Mouse (Mus musculus): ENCODE measurements at regions not wholly inside any gene's neighbourhood (a gene's known extent, or its start where the extent isn't known, plus 50 kb on each side); places are given as distances from the start of the nearest gene placed in this dataset.

DNA sequence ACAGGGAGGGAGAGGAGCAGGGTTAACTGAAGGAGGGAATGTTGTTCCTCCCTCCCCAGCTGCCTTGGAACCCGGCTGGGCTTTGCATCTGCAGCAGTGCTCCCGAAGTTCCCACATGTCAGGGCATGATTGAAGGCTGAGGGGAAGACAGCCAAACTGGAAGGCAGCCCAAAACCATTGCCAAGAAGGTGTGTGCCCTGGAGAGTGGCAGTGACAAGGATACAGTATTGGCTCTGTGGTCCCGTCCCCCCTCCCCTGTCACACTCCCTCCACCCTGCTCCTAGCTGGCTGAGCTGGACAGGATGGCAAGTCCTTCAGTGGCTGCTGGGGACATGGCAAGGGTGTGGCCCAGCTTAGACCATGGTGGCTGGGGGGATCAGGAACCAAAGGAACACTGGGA, 79.1 kb downstream of the Cyp26b1 start:
- no peak for ATAC-seq (ENCODE audit: low TSS enrichment)

DNA sequence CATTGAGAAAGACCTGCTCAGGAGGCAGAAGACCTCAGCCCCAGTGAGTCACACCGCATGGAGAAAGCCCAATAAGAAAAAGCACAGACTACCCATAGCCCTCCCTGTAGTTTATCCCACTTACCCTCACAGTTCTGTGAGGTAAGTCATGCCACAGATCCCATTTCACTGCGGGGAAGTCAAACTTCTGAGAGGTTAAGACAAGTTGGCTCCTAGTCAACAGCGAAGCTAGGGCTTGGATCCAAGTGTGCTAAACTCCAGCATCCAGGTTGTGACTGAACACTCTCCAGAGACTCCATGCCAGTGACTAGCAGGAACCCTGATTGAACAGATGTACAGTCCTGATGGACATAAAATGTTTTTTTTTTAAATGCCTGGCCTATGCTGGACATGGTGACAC, 85.1 kb downstream of the Cyp26b1 start:
- no peak for ATAC-seq (ENCODE audit: low TSS enrichment)

DNA sequence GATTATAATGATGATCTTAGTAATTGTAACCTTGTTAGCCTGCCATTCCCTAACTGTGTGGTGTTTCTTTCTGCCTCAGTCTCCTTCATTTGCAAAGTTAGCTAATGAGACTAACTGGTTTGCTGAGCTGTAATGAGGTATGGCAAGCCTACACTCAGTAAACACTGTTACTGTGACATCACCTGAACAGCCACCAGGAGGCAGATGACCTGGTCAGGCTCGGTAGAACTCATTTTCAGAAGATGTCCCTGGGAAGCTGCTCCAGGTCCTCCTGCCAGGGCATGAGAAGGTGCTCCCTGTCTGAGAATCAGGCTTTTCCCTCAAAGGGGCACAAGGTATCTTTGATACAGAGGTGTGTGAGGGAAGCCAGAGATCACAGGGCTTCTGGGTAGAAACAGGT, 87.0 kb downstream of the Cyp26b1 start:
- ATAC-seq (ENCODE audit: low TSS enrichment), result no peak

DNA sequence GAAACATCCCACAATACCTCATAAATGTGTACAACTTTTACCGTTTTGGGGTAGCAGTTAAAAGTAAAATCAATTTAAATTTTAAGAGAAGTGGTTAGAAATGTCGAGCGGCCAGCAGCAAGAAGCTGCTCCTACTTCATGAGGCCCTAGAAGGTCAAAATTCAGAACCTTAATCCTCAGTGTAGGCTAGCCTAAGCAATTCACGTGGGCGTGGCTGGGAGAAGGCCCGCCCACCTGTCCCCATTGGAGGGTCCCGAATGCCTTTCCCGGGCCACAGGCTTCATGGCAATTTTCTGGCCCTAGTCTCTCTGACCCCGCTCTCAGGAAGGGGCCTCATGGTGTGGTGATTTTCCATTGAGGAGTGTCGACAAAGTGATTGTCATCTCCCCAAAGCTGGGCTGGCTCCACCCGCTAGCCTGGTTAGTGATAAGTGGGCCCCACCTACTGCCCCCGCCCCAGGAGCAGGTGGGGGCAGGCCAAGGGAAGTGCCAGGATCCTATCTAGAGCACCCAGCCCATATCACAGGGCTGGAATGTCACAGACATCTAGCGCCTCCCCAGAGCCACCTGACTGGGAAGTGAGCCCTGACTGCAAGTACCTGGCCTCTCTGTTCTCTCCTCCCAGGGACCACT, 93.3 kb downstream of the Cyp26b1 start:
- ATAC-seq (ENCODE audit: low TSS enrichment), result no peak

DNA sequence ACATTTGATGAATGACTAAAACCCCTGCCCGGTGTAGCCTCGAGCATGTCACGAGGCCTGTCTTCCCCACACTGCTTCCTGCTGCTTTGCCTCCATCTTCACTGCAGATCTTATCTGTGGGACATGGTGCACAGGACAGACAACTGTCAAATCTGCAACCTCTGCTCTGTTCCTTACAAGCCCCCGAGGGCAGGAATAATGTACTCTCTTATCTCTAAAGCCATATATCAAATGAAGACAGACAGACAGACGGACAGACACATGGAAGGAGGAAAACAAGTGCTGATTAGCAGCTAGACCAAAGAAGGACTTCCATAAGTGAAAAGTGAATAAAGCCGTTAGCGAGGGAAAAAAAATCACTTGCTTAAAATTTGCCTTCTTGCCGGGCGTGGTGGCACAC, 95.6 kb downstream of the Cyp26b1 start:
- no peak for ATAC-seq (ENCODE audit: low TSS enrichment)

DNA sequence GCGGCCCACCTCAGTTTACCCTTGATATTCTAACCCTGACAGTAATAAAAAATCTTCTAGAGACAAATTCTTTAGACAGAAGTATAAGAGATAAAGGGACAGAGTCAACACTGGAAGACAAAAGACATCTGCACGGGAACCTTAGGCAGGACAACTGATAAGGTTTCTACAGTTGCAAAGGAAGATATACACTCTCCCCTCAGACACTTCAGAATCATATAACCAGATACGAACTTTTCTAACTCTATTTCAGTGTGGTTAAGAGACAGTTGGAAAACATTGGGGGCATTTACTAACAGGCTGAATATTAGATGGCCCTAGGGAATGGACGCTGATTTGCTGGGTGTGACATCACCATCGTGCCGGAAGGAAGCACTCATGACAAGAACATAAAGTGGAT, 100.0 kb downstream of the Cyp26b1 start:
- ATAC-seq (ENCODE audit: low TSS enrichment), result no peak

DNA sequence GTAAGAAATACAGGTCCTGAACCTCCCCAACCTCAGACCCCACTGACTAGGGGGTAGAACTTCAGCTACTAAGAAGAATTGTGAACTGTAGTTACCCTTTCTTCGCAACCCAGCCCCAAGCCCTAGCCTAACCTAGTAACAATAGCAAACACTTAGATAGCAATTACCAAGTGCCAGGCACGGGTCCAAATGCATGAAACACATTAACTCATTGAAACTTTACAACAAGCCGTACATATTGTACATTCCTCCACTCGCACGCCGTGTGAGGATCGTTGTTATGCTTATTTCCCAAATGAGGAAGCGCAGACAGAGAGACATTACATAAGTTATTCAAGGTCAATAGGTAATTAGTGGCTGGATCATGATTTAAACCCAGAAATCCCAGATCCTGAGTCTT, 100.5 kb downstream of the Cyp26b1 start:
- ATAC-seq (ENCODE audit: low TSS enrichment), result no peak

DNA sequence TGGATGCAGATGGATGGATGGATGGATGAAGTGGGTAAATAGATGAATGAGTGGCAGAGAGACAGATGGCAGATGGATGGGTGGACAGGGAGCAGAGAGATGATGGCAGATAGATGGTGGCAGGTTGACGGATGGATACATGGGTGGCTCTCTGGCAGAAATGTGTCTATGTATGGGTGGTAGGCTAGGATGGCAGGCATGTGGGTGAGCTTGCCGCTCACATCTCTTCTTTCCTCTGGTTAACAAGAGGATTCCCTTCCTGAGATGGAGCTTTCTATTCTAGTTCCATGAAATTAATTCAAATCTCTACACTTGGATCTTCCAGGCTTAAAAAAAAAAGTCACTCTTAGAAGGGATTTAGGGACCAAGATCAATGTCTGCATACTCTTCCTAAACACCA, 101.1 kb downstream of the Cyp26b1 start:
- ATAC-seq (ENCODE audit: low TSS enrichment), result peak; percentile 91

DNA sequence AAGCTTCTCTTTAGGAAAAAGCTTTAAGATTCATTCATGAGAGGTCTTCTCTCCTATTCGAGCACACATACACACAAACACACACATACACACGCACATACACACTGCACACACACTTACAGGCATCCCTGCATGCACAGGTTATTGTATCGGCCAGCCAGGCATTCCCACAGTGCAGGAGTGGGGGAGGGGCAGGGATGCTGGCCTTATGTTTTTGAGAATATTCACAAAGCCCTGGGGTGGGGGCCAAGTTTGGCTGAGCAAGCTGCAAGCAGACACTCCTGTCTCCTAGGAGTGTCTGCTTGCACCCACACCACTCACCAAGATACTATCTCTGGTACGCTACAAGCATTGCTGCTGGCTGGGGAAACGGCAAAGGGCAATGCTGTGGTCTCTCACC, 102.6 kb downstream of the Cyp26b1 start:
- no peak for ATAC-seq (ENCODE audit: low TSS enrichment)

DNA sequence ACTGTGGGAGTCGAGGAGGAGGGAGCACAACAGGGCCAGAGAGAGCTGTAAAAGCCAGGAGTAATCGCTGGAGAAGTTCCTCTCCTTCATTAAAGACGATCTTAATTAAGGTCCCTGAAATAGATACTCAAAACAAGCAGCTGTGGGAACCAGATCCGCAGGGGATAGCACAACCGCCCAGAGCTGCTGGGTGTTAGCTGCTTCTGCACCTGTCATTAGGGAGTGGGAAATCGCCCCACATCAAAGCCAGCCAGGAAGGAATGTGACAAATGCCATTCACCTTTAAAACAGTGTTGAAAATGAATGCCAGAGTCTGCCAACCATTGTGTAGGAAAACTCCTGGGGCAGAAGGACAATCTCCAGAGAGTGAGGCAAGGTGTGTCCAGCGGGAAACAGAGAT, 112.5 kb downstream of the Cyp26b1 start:
- ATAC-seq (ENCODE audit: low TSS enrichment), result no peak

DNA sequence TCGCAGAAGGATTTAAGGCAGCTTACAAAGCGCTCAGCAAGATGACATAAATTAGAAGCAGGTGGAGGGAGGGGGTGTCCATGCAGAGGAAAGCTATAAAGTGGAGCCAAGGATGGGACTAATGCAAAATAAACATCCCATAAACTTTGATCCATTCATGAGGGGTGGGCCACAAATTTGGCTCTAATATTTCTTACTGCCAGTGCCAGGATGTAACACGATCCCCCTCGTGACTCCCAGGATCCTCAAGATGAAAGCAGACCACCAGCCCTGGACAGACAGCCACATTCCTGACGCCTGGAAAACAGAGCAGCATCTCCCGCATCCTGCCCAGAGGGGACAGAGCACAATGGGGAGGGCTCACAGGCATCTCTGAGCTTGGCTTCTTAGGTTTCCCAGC, 116.6 kb downstream of the Cyp26b1 start:
- no peak for ATAC-seq (ENCODE audit: low TSS enrichment)

DNA sequence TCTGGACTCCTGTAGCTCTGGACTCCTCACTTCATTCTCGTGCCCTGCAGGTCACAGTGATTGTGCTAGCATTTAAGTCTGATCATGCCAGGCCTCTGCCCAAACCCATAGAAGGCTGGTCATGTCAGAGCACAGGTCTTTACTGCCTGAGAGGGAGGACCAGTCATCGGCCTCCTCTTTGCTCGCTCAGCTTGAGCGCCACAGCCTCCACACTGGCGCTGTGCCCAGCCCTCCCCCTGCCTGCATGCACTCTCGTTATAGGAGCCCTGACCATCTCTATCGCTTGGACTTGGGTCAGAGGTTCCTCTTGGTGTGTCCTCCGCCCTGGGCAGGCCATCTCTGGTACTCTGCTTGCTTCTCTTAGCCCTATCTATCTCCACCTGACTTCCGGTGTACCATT, 117.2 kb downstream of the Cyp26b1 start:
- no peak for ATAC-seq (ENCODE audit: low TSS enrichment)

DNA sequence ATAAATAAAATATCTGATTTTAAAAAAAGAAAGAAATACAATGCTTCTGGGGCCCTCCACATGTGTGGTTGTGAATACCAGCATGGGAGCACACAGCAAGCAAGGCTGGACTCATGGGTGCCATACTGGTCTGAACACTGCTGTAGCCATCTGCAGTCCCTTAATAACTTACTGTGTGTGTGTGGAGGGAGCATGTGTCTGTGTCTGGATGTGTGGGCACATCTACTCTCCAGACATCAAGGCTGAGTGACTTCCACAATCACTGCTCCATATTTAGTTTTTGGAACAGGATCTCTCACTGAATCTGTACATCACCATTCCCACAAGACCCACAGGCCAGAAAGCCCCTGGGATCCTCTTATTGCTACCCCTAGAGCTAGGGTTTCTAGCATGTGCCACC, 118.9 kb downstream of the Cyp26b1 start:
- ATAC-seq (ENCODE audit: low TSS enrichment), result peak; percentile 62

DNA sequence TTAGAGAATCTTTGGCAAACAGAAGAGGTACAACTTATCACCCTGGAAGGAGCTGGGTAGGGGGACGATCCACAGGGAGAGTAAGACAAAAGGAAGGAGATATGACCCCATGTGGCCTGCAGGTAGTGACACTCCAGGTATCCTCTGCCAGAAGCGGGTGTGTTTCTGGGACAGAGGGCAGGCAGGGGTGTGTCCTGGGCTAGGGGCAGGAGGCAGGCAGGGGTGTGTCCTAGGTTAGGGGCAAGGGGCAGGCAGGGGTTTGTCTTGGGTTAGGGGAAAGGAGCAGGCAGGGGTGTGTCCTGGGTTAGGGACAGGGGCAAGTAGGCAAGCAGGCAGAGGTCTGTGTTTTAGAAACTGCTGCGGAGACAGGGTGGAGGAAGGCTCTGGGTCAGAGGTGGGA, 120.5 kb downstream of the Cyp26b1 start:
- ATAC-seq (ENCODE audit: low TSS enrichment), result no peak

DNA sequence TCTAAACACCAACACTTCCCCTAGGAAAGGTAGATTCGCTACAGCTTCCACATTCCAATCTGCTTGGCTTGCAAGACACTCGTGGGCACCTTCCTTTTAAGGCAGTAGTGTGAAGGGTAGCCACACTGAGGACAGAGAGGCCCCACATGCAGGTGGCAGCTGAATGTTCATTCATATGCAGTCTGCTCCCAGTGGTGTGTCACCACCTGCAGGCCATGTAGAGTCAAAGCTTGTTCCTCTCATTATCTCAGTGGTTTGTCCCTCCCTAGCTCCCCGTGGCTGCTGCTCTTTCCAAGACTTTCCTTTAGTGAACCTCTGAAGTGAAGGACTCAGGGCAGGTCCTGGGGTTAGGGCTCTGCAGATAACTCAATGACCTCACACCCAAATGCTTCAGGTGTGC, 121.4 kb downstream of the Cyp26b1 start:
- no peak; the same call in 1 of the 2 replicates for ATAC-seq (ENCODE audit: low TSS enrichment)

DNA sequence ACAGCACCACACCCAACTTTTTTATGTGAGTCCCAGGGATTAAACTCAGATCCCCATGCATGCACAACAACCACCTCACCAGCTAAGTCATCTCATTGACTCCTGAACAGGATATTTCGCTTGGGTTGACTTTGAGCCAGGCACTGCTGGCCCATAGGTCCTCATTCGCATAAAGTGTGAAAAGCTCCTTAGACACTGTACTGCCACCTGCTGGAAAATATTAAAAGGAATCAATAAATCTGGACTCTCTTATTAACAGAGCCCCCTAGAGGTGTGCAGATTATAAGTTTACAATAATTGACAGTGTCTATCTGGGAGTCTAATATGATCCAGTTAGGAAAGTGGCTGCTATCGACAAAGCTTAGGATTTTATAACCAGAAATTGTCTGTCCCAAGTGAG, 126.4 kb downstream of the Cyp26b1 start:
- ATAC-seq (ENCODE audit: low TSS enrichment), result no peak

DNA sequence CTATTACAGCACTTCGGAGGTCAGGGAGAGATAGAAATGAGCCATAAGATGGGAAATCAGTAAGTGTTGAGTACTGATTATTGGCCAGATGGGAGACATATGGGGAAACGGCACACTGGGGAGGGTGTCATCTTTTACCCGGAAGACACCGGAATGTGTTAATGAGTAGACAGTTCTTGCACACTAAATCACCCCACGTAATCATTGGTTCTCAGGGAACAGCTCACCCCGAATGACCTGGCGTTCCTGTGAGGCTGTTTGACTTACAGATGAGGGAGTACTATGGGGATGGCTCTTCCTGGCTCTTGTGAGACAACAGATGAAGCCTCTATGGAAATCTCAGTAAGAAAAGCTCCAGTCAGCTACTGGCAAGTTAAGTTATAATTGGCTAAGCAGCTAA, 127.5 kb downstream of the Cyp26b1 start:
- ATAC-seq (ENCODE audit: low TSS enrichment), result peak; percentile 77

DNA sequence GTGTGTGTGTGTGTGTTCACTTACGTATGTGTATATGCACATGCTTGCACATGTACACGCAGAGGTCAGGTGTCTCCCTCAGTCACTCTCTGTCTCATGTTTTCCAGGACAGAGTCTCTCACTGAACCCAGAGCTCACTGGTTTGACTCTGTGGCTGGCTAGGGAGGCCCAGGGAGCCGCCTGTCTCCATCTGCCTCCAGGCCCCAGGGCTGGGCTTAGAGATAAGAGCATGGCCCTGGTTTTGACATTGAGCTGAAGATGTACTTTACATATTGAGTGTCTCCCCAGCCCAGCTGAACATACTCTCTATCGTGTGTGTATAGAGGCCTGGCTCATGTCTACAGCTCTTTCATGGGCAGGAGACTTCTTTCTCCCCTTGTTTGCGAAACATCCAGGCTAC, 128.1 kb downstream of the Cyp26b1 start:
- no peak for ATAC-seq (ENCODE audit: low TSS enrichment)

DNA sequence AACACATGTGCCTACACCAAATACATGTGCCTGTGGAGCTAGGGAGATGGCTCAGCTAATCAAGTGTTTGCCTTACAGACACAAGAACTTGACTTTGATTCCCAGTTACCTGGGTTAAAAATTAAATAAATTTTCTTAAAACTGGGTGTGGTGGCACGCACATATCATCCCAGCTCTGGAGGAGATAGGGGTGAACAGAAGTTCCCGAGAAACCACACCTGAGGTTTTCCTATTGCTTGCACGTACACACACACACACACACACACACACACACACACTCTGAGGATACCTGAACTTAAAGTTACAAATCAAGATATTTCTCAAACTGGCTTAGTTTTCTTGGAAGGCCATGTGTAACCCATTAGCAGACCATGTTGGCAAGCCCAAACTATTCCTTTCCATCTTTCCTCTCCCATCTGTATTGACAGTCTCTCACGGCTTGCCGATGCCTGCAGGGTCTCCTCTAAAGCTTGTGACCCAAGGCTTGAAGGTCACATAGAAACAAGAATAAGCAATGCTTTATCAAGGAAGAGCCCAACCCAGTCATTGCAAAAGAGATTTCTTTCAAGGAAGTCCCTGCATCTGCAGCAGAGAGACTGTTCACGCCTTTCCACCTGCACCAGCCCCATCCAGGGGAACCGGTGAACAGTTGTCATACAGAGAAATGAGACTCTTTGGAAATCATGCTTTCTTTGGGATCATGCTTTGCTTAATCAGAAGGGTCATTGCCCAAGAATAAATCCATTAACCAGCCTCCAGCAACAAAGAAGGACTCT, 129.9 kb downstream of the Cyp26b1 start:
- no peak for ATAC-seq (ENCODE audit: low TSS enrichment)

DNA sequence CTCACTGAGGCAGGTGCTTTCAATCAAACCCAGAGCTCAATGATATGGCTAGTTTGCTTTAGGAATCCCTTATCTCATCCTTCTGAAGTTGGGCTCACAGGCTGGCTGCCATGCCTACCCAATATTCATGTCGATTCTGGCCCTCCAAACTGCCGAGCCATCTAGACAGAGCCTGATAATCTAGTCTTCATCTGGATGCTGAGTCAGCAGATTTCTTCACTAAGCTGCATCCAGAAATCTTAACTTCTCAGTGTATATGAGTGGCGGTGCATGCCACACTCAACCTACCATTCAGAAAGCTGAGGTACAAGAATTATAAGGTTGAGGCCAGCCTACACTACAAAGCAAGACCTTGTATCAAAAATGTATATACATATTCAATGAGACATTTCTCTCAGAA, 136.9 kb downstream of the Cyp26b1 start:
- no peak for ATAC-seq (ENCODE audit: low TSS enrichment)

DNA sequence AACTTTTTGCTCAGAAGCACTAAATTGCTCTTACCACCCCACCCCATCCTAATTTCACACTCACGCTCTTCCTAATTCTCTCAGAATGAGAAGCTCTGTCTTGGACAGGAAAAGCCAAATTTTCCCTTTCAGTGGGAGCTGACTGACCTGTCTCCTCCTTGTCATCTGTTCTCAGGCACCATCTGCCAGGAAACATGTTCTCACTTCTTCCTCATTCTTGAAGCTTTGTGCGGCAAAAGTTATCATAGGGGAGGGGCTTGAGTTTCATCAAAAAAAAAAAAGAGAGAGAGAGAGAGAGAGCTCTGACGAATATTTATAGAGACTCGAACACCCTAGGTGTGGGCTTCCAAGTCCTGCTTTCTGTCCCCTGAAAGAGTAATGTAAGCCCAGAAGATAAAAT, 148.6 kb downstream of the Cyp26b1 start:
- ATAC-seq (ENCODE audit: low TSS enrichment), result peak; percentile 44; the same call in 1 of the 2 replicates

DNA sequence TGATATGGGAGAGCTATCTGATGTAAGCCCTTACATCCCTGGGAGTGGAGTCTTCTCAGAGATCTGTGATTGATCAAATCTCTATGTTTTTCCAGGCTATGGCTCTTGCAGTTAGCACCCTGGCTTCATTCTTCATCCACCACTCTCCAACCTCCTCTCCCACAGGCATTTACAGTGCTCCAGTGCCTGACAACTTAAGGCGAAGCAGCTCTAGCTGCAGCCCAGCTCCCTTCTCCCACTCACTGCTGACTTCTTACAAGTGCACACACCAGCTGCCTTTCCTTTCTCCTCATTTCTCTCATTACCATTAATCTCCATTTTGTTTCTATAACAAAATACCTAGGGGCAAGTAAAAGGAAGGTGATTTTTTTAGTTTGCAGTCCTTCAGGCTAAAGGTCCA, 151.0 kb downstream of the Cyp26b1 start:
- peak; percentile 93 for ATAC-seq (ENCODE audit: low TSS enrichment)

DNA sequence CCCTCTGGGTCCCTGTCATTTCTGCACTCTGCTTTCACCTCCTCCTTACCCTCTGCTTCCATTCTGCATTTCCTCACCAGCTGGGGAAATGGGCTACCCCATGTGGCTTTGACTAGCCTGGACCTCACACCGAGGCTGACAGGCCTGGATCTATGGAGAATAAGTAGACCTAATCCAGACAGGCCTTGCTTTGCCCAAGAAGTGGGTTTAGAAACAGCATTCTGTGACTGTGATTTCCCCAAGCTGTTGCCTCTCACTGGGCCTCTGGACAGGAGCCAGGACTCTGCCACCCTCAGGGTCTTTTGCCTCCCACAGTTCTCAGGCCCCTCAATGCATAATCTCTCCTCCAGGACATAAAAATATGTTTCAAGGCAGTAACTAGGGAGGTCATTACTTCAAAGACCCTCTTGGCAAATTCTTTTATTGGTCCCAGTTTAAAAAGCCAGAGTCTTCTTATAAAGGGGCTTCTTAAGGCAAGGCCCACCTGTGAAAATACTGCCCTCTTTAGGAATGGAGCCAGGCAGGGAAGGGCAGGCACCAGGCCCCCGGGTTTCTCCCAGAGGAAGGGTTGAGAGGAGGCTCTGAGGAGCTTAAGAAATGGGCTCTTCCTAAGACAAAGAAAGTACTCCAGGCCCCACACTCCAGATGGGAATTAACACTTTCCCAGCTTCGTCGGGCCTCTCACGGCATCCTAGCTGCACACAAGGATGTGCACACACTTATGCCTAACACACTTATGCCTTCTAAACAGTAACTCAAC, 151.8 kb downstream of the Cyp26b1 start:
- ATAC-seq (ENCODE audit: low TSS enrichment), result peak; percentile 15; the same call in 1 of the 2 replicates
